Mouse (Mus musculus) C2C12 (cell line): ENCODE results near the gene Ppef2.

Experiments used
- CEBPB ChIP-seq: IDR thresholded peaks from one replicate; pipeline ENCODE4 v1.6.1; 2011; ENCODE audit warnings: low read depth, mild to moderate bottlenecking, control low read depth, moderate library complexity
- CTCF ChIP-seq: IDR thresholded peaks from one replicate; pipeline ENCODE4 v1.5.1; 2011; ENCODE audit not compliant: control insufficient read depth, insufficient read depth, insufficient read length
- USF1 ChIP-seq: IDR thresholded peaks from one replicate; pipeline ENCODE4 v1.6.1; 2011; ENCODE audit warnings: low read depth, mild to moderate bottlenecking, control low read depth, moderate library complexity

- no peak for TF ChIP-seq USF1
- TF ChIP-seq CEBPB, result no peak
- no peak for TF ChIP-seq CTCF
Observed at GRCm38 (mm10) chr5:92252797-92253343, 3.2 kb downstream of the Ppef2 start.
